Mouse (Mus musculus) urinary bladder, postnatal 14 days (tissue): ENCODE data around the gene Max.

Source experiments
- DNase-seq: peaks from one replicate; pipeline ENCODE4 v3.0.0; 2021; ENCODE audit warnings: low spot score

Gene Max

GRCm38 (mm10) chr12:76957688-76958087, 4.3 kb downstream of the Max start:
- DNase-seq, result no peak

GRCm38 (mm10) chr12:76954698-76955423, 7.1 kb downstream of the Max start:
- DNase-seq, result peak; percentile 74

GRCm38 (mm10) chr12:76953750-76954363, 8.1 kb downstream of the Max start:
- no peak for DNase-seq

GRCm38 (mm10) chr12:76950330-76950729, 11.7 kb downstream of the Max start:
- DNase-seq, result no peak

- no peak for DNase-seq
Measured at GRCm38 (mm10) chr12:76948781-76949180, 13.2 kb downstream of the Max start.

GRCm38 (mm10) chr12:76948185-76948584, 13.8 kb downstream of the Max start:
- no peak for DNase-seq

GRCm38 (mm10) chr12:76947487-76947886, 14.5 kb downstream of the Max start:
- no peak for DNase-seq

GRCm38 (mm10) chr12:76943466-76943865, 18.5 kb downstream of the Max start:
- no peak for DNase-seq

- DNase-seq, result no peak
Measured at GRCm38 (mm10) chr12:76943046-76943445, 19.0 kb downstream of the Max start.

GRCm38 (mm10) chr12:76942476-76942875, 19.5 kb downstream of the Max start:
- DNase-seq, result no peak

GRCm38 (mm10) chr12:76941524-76941923, 20.5 kb downstream of the Max start:
- no peak for DNase-seq

GRCm38 (mm10) chr12:76938013-76938412, 24.0 kb downstream of the Max start:
- DNase-seq, result no peak

GRCm38 (mm10) chr12:76936211-76936610, 25.8 kb downstream of the Max start:
- DNase-seq, result no peak

GRCm38 (mm10) chr12:76934438-76934837, 27.6 kb downstream of the Max start:
- DNase-seq, result no peak

- no peak for DNase-seq
Measured at GRCm38 (mm10) chr12:76932688-76933060, 29.3 kb downstream of the Max start.

GRCm38 (mm10) chr12:76931739-76932687, 30.0 kb downstream of the Max start:
- no peak for DNase-seq

- no peak for DNase-seq
Measured at GRCm38 (mm10) chr12:76930177-76930576, 31.8 kb downstream of the Max start.

GRCm38 (mm10) chr12:76927539-76927938, 34.5 kb downstream of the Max start:
- DNase-seq, result peak; percentile 80

- DNase-seq, result peak; percentile 46
Measured at GRCm38 (mm10) chr12:76927012-76927411, 35.0 kb downstream of the Max start.

- DNase-seq, result peak; percentile 43
Measured at GRCm38 (mm10) chr12:76926338-76926945, 35.6 kb downstream of the Max start.

GRCm38 (mm10) chr12:76924904-76925604, 36.9 kb downstream of the Max start:
- no peak for DNase-seq

GRCm38 (mm10) chr12:76923118-76923517, 38.9 kb downstream of the Max start:
- DNase-seq, result no peak
